Comparison of ENCODE assay signal across 27 mouse cellular contexts in genomic region chr5:32052467-32052866, GRCm38 (mm10).
DNase-seq lines count a peak whose midpoint lies in the region; ATAC-seq lines count a peak whose summit lies in the region.
"Had no signal": no experiment of that assay in that cellular context is flagged by ENCODE, and none has a peak within 500 bp of the region (broad histone marks: within the 10 kb centered on the region; RNA-seq: fewer than 3 reads in every experiment).

No protein-coding gene starts in this region.

- no peak overlapping the region for H3K9ac ChIP-seq in limb, embryonic 15.5 days
- no peak overlapping the region for H3K9ac ChIP-seq in embryonic facial prominence, embryonic 13.5 days
- no peak overlapping the region for H3K9ac ChIP-seq in neural tube, embryonic 15.5 days (replicated peaks)
- H3K9ac ChIP-seq: forebrain, embryonic 15.5 days; hindbrain, embryonic 15.5 days; lung, embryonic 15.5 days; midbrain, embryonic 13.5 days; stomach, embryonic 15.5 days had no signal

- no peak overlapping the region for H3K4me2 ChIP-seq in limb, embryonic 15.5 days
- H3K4me2 ChIP-seq in embryonic facial prominence, embryonic 13.5 days = no peak overlapping the region
- no peak overlapping the region for H3K4me2 ChIP-seq in neural tube, embryonic 15.5 days
- H3K4me2 ChIP-seq: forebrain, embryonic 15.5 days; hindbrain, embryonic 15.5 days; lung, embryonic 15.5 days; midbrain, embryonic 13.5 days; stomach, embryonic 15.5 days had no signal

- WGBS in limb, embryonic 15.5 days = 84% methylated on average over 1 of the region's 1 CpGs
- 97% methylated on average over 1 of the region's 1 CpGs for WGBS in limb, embryonic 10.5 days
- 89% methylated on average over 1 of the region's 1 CpGs for WGBS in embryonic facial prominence, embryonic 13.5 days
- 93% methylated on average over 1 of the region's 1 CpGs for WGBS in neural tube, embryonic 15.5 days

- 0 out of 2 replicates have a peak, but pooled peaks cover 4% of the 10 kb centered on the region for H3K4me1 ChIP-seq in limb, embryonic 15.5 days
- H3K4me1 ChIP-seq in limb, embryonic 10.5 days = no peaks in the 10 kb centered on the region
- H3K4me1 ChIP-seq in embryonic facial prominence, embryonic 13.5 days = peaks cover 14% of the 10 kb centered on the region
- no peaks in the 10 kb centered on the region for H3K4me1 ChIP-seq in neural tube, embryonic 15.5 days
- H3K4me1 ChIP-seq: forebrain, embryonic 10.5 days; forebrain, embryonic 15.5 days; hindbrain, embryonic 15.5 days; lung, embryonic 15.5 days; midbrain, embryonic 13.5 days; stomach, embryonic 15.5 days had no signal

- intact Hi-C loops in heart, postnatal 14 days (cut with DNase I) = loop anchor here (10.0 kb wide), 1 partner anchor 152 kb away; no protein-coding TSS in a partner anchor

- ATAC-seq in limb, embryonic 15.5 days (ENCODE audit: insufficient number of reproducible peaks, low FRiP score, low TSS enrichment, low read depth) = no peak
- no peak for ATAC-seq in embryonic facial prominence, embryonic 13.5 days (ENCODE audit: insufficient number of reproducible peaks, insufficient read depth, low FRiP score, low TSS enrichment, low read depth)
- no peak for ATAC-seq in neural tube, embryonic 15.5 days (ENCODE audit: low FRiP score)
- ATAC-seq: activated CD4-positive, CD25-positive, alpha-beta regulatory T cell, adult 4 months; CD4-positive, CD25-positive, alpha-beta regulatory T cell, adult 4 months; forebrain, embryonic 15.5 days; inflammation-experienced regulatory T-cells, adult 6 months; midbrain, embryonic 13.5 days had no signal

- H3K9me3 ChIP-seq in limb, embryonic 15.5 days = no peaks in the 10 kb centered on the region
- H3K9me3 ChIP-seq in limb, embryonic 10.5 days (replicated peaks) = no peaks in the 10 kb centered on the region
- H3K9me3 ChIP-seq in embryonic facial prominence, embryonic 13.5 days = no peaks in the 10 kb centered on the region
- H3K9me3 ChIP-seq in neural tube, embryonic 15.5 days (replicated peaks) = no peaks in the 10 kb centered on the region
- H3K9me3 ChIP-seq: forebrain, embryonic 10.5 days; forebrain, embryonic 15.5 days; hindbrain, embryonic 15.5 days; lung, embryonic 15.5 days; midbrain, embryonic 13.5 days; stomach, embryonic 15.5 days had no signal

- no peaks in the 10 kb centered on the region for H3K27me3 ChIP-seq in limb, embryonic 15.5 days
- no peaks in the 10 kb centered on the region for H3K27me3 ChIP-seq in limb, embryonic 10.5 days (ENCODE audit: low read depth, poor library complexity, severe bottlenecking)
- H3K27me3 ChIP-seq in embryonic facial prominence, embryonic 13.5 days = no peaks in the 10 kb centered on the region
- H3K27me3 ChIP-seq in neural tube, embryonic 15.5 days (replicated peaks) = no peaks in the 10 kb centered on the region
- H3K27me3 ChIP-seq: forebrain, embryonic 15.5 days; hindbrain, embryonic 15.5 days; lung, embryonic 15.5 days; midbrain, embryonic 13.5 days; stomach, embryonic 15.5 days had no signal

- H3K36me3 ChIP-seq in limb, embryonic 15.5 days = no peaks in the 10 kb centered on the region
- no peaks in the 10 kb centered on the region for H3K36me3 ChIP-seq in limb, embryonic 10.5 days
- no peaks in the 10 kb centered on the region for H3K36me3 ChIP-seq in embryonic facial prominence, embryonic 13.5 days
- H3K36me3 ChIP-seq in neural tube, embryonic 15.5 days = no peaks in the 10 kb centered on the region
- H3K36me3 ChIP-seq: forebrain, embryonic 10.5 days; forebrain, embryonic 15.5 days; hindbrain, embryonic 15.5 days; lung, embryonic 15.5 days; midbrain, embryonic 13.5 days; stomach, embryonic 15.5 days had no signal

- peak overlapping the region; percentile 19 for H3K27ac ChIP-seq in limb, embryonic 15.5 days
- no peak overlapping the region for H3K27ac ChIP-seq in limb, embryonic 10.5 days
- peak overlapping the region; percentile 85 for H3K27ac ChIP-seq in embryonic facial prominence, embryonic 13.5 days
- H3K27ac ChIP-seq in neural tube, embryonic 15.5 days (replicated peaks) = no peak overlapping the region
- H3K27ac ChIP-seq: forebrain, embryonic 10.5 days; forebrain, embryonic 15.5 days; hindbrain, embryonic 15.5 days; layer of hippocampus, adult 2 months; lung, embryonic 15.5 days; midbrain, embryonic 13.5 days; stomach, embryonic 15.5 days had no signal

- H3K4me3 ChIP-seq in limb, embryonic 15.5 days = no peak overlapping the region
- H3K4me3 ChIP-seq in limb, embryonic 10.5 days = no peak overlapping the region
- H3K4me3 ChIP-seq in embryonic facial prominence, embryonic 13.5 days = no peak overlapping the region
- no peak overlapping the region for H3K4me3 ChIP-seq in neural tube, embryonic 15.5 days (replicated peaks)
- H3K4me3 ChIP-seq: forebrain, embryonic 10.5 days; forebrain, embryonic 15.5 days; hindbrain, embryonic 15.5 days; layer of hippocampus, adult 2 months; lung, embryonic 15.5 days; midbrain, embryonic 13.5 days; stomach, embryonic 15.5 days had no signal

- DNase-seq in heart, adult 11 months = peak; percentile 42
- DNase-seq in heart, postnatal 14 days = no peak
- DNase-seq in limb, embryonic 10.5 days (ENCODE audit: low spot score) = no peak
- DNase-seq in urinary bladder, postnatal 10 days (ENCODE audit: low spot score) = no peak
- DNase-seq: adrenal gland, adult 2 months; adrenal gland, postnatal 36 days; cerebellum, adult 18-20 months; cerebellum, postnatal 10 days; gastrocnemius, postnatal 25 days; heart, adult 18-20 months; kidney, adult 2 months; kidney, postnatal 36 days; left cerebral cortex, postnatal 4 days; right cerebral cortex, postnatal 25 days had no signal

Comparison
In these comparisons a context has a peak if more than half of its experiments do, and no peak if none do; other contexts are left out.
1. H3K27ac ChIP-seq: peak in limb, embryonic 15.5 days (single experiment) and embryonic facial prominence, embryonic 13.5 days (single experiment); none in limb, embryonic 10.5 days (single experiment) and neural tube, embryonic 15.5 days (single experiment).